Mouse (Mus musculus) neural tube, embryonic 11.5 days (tissue): Measurements from ENCODE around the gene Guca1b. TPM values are rescaled to one million over a fixed set of nuclear protein-coding genes. Genes with fewer than 3 reads are reported as not detected.

Experiments used
- ATAC-seq: fragments of 200-750 bp; cut with Nextera tagmentation; 2 replicates; pipeline ENCODE4 v1.8.0; 2017; ENCODE audit warnings: moderate number of reproducible peaks, mild to moderate bottlenecking, moderate TSS enrichment, moderate library complexity; ENCODE audit not compliant: insufficient read depth, low FRiP score, low TSS enrichment
- DNase-seq: peaks from one replicate; pipeline ENCODE4 v3.0.0-alpha.2; 2015; ENCODE audit warnings: low spot score
- H3K27ac ChIP-seq: fragments of 300-500 bp; sonication (generic); 2 replicates; pipeline ENCODE4 v1.5.1; 2014; ENCODE audit warnings: low read depth, mild to moderate bottlenecking, low read length
- H3K27me3 ChIP-seq: fragments of 300-500 bp; sonication (generic); 2 replicates; pipeline ENCODE4 v1.6.1; 2014; ENCODE audit warnings: mild to moderate bottlenecking, low read length, mixed read lengths; ENCODE audit not compliant: control insufficient read depth, insufficient read depth
- H3K36me3 ChIP-seq: fragments of 300-500 bp; sonication (generic); 2 replicates; pipeline ENCODE4 v1.6.1; 2014; ENCODE audit warnings: mild to moderate bottlenecking, low read length, moderate library complexity, mixed read lengths; ENCODE audit not compliant: control insufficient read depth, insufficient read depth
- H3K4me1 ChIP-seq: fragments of 300-500 bp; sonication (generic); 2 replicates; pipeline ENCODE4 v1.6.1; 2014; ENCODE audit warnings: low read length, mixed read lengths; ENCODE audit not compliant: control insufficient read depth, insufficient read depth
- H3K4me2 ChIP-seq: fragments of 300-500 bp; sonication (generic); 2 replicates; pipeline ENCODE4 v1.6.1; 2014; ENCODE audit warnings: low read depth, mild to moderate bottlenecking, moderate library complexity
- H3K4me3 ChIP-seq: fragments of 300-500 bp; sonication (generic); 2 replicates; pipeline ENCODE4 v1.5.1; 2014; ENCODE audit warnings: low read depth, low read length
- H3K9ac ChIP-seq: fragments of 300-500 bp; sonication (generic); 2 replicates; pipeline ENCODE4 v1.6.1; 2014; ENCODE audit warnings: mild to moderate bottlenecking, low read length
- H3K9me3 ChIP-seq: fragments of 300-500 bp; sonication (generic); 2 replicates; pipeline ENCODE4 v1.6.1; 2016; ENCODE audit warnings: low read length; ENCODE audit not compliant: control insufficient read depth
- WGBS: fragments of 180-500 bp; shearing (Covaris S2); extraction: QIAGEN DNeasy Blood & Tissue Kit; methylation state at CpG from one replicate; pipeline ENCODE4 v1.1.7; 2014; 5-methylcytosine and 5-hydroxymethylcytosine counted together
- polyA plus RNA-seq: library from polyadenylated mRNA; unstranded; fragments of >200 nt; fragmentation: Nextera tagmentation; extraction: Ambion mirVana; gene quantifications from 2 replicates; pipeline ENCODE4 v1.2.1, GENCODE M21; 2014

Guca1b gene
- polyA plus RNA-seq, 1 experiment from 2014 or later, result 0.77 TPM

- ATAC-seq (no peak), DNase-seq (no peak)
- Histone ChIP-seq H3K27me3 (no peaks in the 10 kb centered on the region), H3K36me3 (peaks cover 12% of the 10 kb centered on the region), H3K27ac (no peak overlapping the region), H3K4me2 (no peak overlapping the region), H3K9ac (no peak overlapping the region), H3K4me1 (no peaks in the 10 kb centered on the region), H3K9me3 (no peaks in the 10 kb centered on the region), H3K4me3 (no peak overlapping the region)
- WGBS, result 88% methylated on average over 6 of the region's 6 CpGs
Measured at GRCm38 (mm10) chr17:47376779-47377280, 8.4 kb upstream of the Guca1b start.

- no peak overlapping the region for H3K4me3 ChIP-seq
- H3K9ac ChIP-seq, result no peak overlapping the region
- 80% methylated on average over 15 of the region's 15 CpGs for WGBS
- H3K4me2 ChIP-seq, result no peak overlapping the region
- no peaks in the 10 kb centered on the region for H3K9me3 ChIP-seq
- DNase-seq, result no peak
- no peak for ATAC-seq
- H3K27me3 ChIP-seq, result no peaks in the 10 kb centered on the region
- H3K4me1 ChIP-seq, result no peaks in the 10 kb centered on the region
- peaks cover 12% of the 10 kb centered on the region for H3K36me3 ChIP-seq
- H3K27ac ChIP-seq, result no peak overlapping the region
Measured at GRCm38 (mm10) chr17:47378133-47378532, 7.1 kb upstream of the Guca1b start.

- no peak for DNase-seq
- 88% methylated on average over 11 of the region's 11 CpGs for WGBS
- Histone ChIP-seq H3K9ac (no peak overlapping the region), H3K27ac (no peak overlapping the region), H3K4me2 (no peak overlapping the region), H3K27me3 (no peaks in the 10 kb centered on the region), H3K4me1 (no peaks in the 10 kb centered on the region), H3K4me3 (no peak overlapping the region), H3K36me3 (no peaks in the 10 kb centered on the region; the same call in 1 of the 2 replicates), H3K9me3 (no peaks in the 10 kb centered on the region)
- no peak for ATAC-seq
Measured at GRCm38 (mm10) chr17:47381917-47382316, 3.3 kb upstream of the Guca1b start.

DNA sequence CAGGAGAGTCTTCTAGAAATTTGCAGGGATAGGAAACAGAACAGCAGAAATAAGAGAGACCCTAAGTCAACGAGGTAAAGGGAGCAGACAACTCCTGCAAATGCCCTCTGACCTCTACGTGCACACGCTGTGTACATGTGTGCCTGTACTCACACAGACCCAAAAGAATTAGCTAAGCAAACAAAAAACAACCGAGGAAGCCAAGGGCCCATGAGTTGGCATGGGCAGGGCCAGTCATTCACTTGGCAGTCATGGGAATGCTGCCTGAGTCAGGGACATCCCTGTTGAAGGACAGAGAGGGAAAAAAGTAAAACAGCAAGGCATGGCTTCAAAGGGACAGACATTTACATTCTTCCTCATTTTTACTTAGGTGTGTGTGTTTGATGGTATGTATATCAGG lies 1.9 kb upstream of the Guca1b start:
- no peak for ATAC-seq
- 93% methylated on average over 4 of the region's 4 CpGs for WGBS
- H3K4me3 ChIP-seq, result no peak overlapping the region
- H3K27me3 ChIP-seq, result no peaks in the 10 kb centered on the region
- no peaks in the 10 kb centered on the region for H3K9me3 ChIP-seq
- no peak overlapping the region for H3K9ac ChIP-seq
- DNase-seq, result no peak
- H3K4me1 ChIP-seq, result no peaks in the 10 kb centered on the region
- H3K27ac ChIP-seq, result no peak overlapping the region
- no peak overlapping the region for H3K4me2 ChIP-seq
- no peaks in the 10 kb centered on the region; the same call in 1 of the 2 replicates for H3K36me3 ChIP-seq

DNA sequence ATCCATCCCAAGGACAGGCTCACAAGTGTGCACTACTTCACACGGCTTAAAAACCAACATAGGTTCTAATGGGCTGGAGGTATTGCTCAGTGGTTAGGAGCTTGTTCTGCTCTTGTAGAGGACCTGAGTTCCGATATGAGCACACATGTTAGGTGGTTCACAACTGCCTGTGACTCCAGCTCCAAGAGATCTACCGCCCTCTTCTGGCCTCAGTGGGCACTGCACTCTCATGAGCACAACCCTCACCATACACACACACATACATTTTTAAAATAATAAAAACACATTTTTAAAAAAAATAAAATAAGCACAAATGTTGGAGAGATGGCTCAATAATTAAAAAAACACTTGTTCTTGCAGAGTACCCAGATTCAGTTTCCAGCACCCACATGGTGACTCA lies 1.1 kb upstream of the Guca1b start:
- no peaks in the 10 kb centered on the region for H3K27me3 ChIP-seq
- H3K9me3 ChIP-seq, result no peaks in the 10 kb centered on the region
- ATAC-seq (no peak), DNase-seq (no peak)
- H3K4me1 ChIP-seq, result no peaks in the 10 kb centered on the region
- H3K27ac ChIP-seq, result no peak overlapping the region
- 89% methylated on average over 3 of the region's 3 CpGs for WGBS
- H3K4me3 ChIP-seq, result no peak overlapping the region
- no peak overlapping the region for H3K9ac ChIP-seq
- H3K4me2 ChIP-seq, result no peak overlapping the region
- H3K36me3 ChIP-seq, result no peaks in the 10 kb centered on the region; the same call in 1 of the 2 replicates

- Histone ChIP-seq H3K4me2 (no peak overlapping the region), H3K9ac (no peak overlapping the region), H3K27me3 (no peaks in the 10 kb centered on the region), H3K4me3 (no peak overlapping the region), H3K9me3 (no peaks in the 10 kb centered on the region), H3K4me1 (no peaks in the 10 kb centered on the region), H3K27ac (no peak overlapping the region), H3K36me3 (no peaks in the 10 kb centered on the region)
- 59% methylated on average over 4 of the region's 4 CpGs for WGBS
- ATAC-seq (no peak), DNase-seq (no peak)
Measured at GRCm38 (mm10) chr17:47386649-47387048, 1.5 kb downstream of the Guca1b start.

DNA sequence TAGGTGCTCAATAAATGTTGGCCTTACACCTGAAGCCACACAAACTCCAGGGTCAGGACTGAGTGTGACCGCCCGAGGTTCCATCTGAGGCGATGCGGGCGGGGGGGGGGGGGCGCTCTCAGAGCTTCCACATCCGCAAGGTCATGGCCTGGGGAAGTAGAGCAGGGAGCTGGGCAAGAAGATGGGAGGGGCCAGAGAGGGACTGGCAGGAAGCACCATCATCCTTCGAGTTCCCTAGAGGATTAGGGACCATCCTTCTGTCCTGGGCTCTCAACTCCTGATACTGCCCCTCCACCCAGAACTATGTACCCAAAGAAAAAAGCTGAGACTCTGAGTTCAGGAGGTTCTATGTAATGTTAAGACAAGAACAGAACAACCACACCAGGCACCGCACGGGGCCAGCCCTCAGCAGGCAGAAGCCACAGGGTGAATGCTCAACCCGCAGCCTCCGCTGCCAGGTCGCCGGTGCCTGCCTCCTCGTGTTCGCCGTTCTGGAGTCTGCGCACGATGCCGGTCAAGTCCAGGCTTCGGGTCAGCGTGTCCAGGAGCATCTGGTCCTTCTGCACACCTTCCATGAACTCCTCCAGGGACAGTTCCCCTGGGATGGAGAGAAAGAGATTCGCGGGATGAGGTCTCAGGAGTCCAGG lies 9.2 kb downstream of the Guca1b start:
- H3K4me2 ChIP-seq, result peak overlapping the region; percentile 32; the same call in 1 of the 2 replicates
- H3K27me3 ChIP-seq, result peaks cover 13% of the 10 kb centered on the region
- no peaks in the 10 kb centered on the region for H3K4me1 ChIP-seq
- H3K9me3 ChIP-seq, result no peaks in the 10 kb centered on the region
- DNase-seq (no peak), ATAC-seq (no peak)
- H3K4me3 ChIP-seq, result peak overlapping the region; percentile 10; the same call in 1 of the 2 replicates
- no peaks in the 10 kb centered on the region for H3K36me3 ChIP-seq
- no peak overlapping the region for H3K9ac ChIP-seq
- no peak overlapping the region for H3K27ac ChIP-seq
- 26% methylated on average over 24 of the region's 24 CpGs for WGBS

DNA sequence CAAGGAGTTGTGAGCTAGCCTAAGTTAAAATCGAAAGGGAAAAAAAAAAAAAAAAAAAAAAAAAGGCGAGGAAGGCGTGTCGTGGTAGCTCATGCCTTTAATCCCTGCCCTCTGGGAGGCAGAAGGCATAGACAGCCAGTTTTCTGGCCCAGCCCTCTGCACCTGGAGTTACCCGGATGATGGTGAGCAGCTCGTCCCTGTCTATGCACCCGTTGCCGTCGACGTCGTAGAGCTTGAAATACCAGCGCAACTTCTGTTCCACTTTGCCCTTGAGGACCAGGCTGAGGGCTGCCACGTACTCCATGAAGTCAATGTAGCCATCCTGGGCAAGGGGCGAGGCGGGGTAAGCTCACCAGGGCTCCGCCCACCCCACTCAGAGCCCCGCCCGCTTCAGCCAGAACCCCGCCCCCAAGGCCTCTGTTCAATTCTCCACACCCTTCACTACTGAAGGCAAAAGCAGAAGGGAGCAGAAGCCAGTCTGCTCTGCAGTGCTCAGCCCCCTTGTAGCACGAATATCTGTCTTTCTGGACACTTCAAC lies 10.3 kb downstream of the Guca1b start:
- Histone ChIP-seq H3K27ac (no peak overlapping the region), H3K36me3 (no peaks in the 10 kb centered on the region), H3K27me3 (peaks cover 13% of the 10 kb centered on the region), H3K9ac (no peak overlapping the region), H3K4me2 (peak overlapping the region; percentile 32), H3K4me1 (no peaks in the 10 kb centered on the region), H3K9me3 (no peaks in the 10 kb centered on the region), H3K4me3 (peak overlapping the region; percentile 1; the same call in 1 of the 2 replicates)
- WGBS, result 4% methylated on average over 20 of the region's 20 CpGs
- ATAC-seq (no peak), DNase-seq (peak; percentile 60)

DNA sequence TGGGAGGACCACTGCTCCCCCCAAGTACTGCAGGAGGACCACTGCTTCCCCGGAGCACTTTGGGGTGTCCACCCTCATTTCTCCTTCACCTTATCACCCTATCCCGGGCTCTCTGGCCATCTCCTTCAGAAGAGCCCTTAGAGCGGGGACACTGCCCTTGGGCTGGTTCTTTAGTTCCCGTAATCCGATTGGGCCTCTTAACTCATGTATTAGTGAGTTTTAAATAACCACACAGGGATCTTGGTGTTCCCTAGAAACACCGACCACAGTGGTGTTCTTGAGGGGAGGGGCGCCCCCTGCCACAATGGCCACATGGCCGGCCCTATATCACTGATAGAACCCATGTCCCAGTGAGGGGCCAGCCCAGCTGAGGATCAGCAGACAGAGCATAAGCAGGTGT lies 13.9 kb downstream of the Guca1b start:
- DNase-seq (no peak), ATAC-seq (no peak)
- WGBS, result 89% methylated on average over 8 of the region's 8 CpGs

More for the DNA sequence above, 13.9 kb downstream of the Guca1b start:
- Histone ChIP-seq H3K4me3 (no peak overlapping the region), H3K27ac (no peak overlapping the region), H3K4me1 (no peaks in the 10 kb centered on the region), H3K4me2 (no peak overlapping the region), H3K27me3 (peaks cover 13% of the 10 kb centered on the region), H3K36me3 (no peaks in the 10 kb centered on the region), H3K9me3 (no peaks in the 10 kb centered on the region), H3K9ac (no peak overlapping the region)
